Mouse (Mus musculus) lung, embryonic 14.5 days (tissue): ENCODE data around the gene Slc25a17. TPM values are rescaled to one million over a fixed set of nuclear protein-coding genes. Genes with fewer than 3 reads are reported as not detected.
A peak's percentile ranks its signal among the peaks of the same experiment; 100 is the strongest.

Experiments
- ATAC-seq: fragments of 200-750 bp; cut with Nextera tagmentation; 2 replicates; pipeline ENCODE4 v1.8.0; 2017; ENCODE audit warnings: mild to moderate bottlenecking, moderate TSS enrichment, moderate library complexity; ENCODE audit not compliant: insufficient read depth
- DNase-seq: peaks from one replicate; pipeline ENCODE4 v3.0.0-alpha.2; 2015
- H3K27ac ChIP-seq: fragments of 300-500 bp; sonication (generic); 2 replicates; pipeline ENCODE4 v1.5.1; 2014; ENCODE audit warnings: low read depth, mild to moderate bottlenecking, moderate library complexity
- H3K27me3 ChIP-seq: fragments of 300-500 bp; sonication (generic); 2 replicates; pipeline ENCODE4 v1.6.1; 2014; ENCODE audit warnings: low read length, control low read depth; ENCODE audit not compliant: insufficient read depth
- H3K36me3 ChIP-seq: fragments of 300-500 bp; sonication (generic); 2 replicates; pipeline ENCODE4 v1.6.1; 2014; ENCODE audit warnings: control low read depth; ENCODE audit not compliant: insufficient read depth
- H3K4me1 ChIP-seq: fragments of 300-500 bp; sonication (generic); 2 replicates; pipeline ENCODE4 v1.6.1; 2014; ENCODE audit warnings: antibody characterized with exemption, control low read depth; ENCODE audit not compliant: insufficient read depth
- H3K4me2 ChIP-seq: fragments of 300-500 bp; sonication (generic); 2 replicates; pipeline ENCODE4 v1.6.1; 2014; ENCODE audit warnings: mild to moderate bottlenecking
- H3K4me3 ChIP-seq: fragments of 300-500 bp; sonication (generic); 2 replicates; pipeline ENCODE4 v1.5.1; 2014; ENCODE audit warnings: low read depth, low read length
- H3K9ac ChIP-seq: fragments of 300-500 bp; sonication (generic); 2 replicates; pipeline ENCODE4 v1.6.1; 2014
- H3K9me3 ChIP-seq: fragments of 300-500 bp; sonication (generic); 2 replicates; pipeline ENCODE4 v1.6.1; 2016; ENCODE audit warnings: low read depth, low read length, control low read depth
- CTCF ChIP-seq: IDR thresholded peaks from 2 replicates; pipeline ENCODE4 v1.5.1; 2016; ENCODE audit warnings: antibody characterized with exemption, low read depth
- WGBS: fragments of 180-500 bp; shearing (Covaris S2); extraction: QIAGEN DNeasy Blood & Tissue Kit; methylation state at CpG from one replicate; pipeline ENCODE4 v1.1.7; 2014; 5-methylcytosine and 5-hydroxymethylcytosine counted together
- polyA plus RNA-seq: library from polyadenylated mRNA; unstranded; fragments of >200 nt; fragmentation: Nextera tagmentation; extraction: Ambion mirVana; gene quantifications from 2 replicates; pipeline ENCODE4 v1.2.1, GENCODE M21; 2014

Gene Slc25a17
- polyA plus RNA-seq, 1 experiment from 2014 or later: 109 TPM

GRCm38 (mm10) chr15:81304006-81304405, 56.6 kb downstream of the Slc25a17 start:
- H3K4me1 ChIP-seq: no peaks in the 10 kb centered on the region
- no peaks in the 10 kb centered on the region for H3K36me3 ChIP-seq
- no peak overlapping the region for H3K27ac ChIP-seq
- DNase-seq: no peak
- no peaks in the 10 kb centered on the region for H3K27me3 ChIP-seq
- TF ChIP-seq CTCF: no peak
- no peaks in the 10 kb centered on the region for H3K9me3 ChIP-seq
- no peak overlapping the region for H3K4me2 ChIP-seq
- H3K4me3 ChIP-seq: no peak overlapping the region
- ATAC-seq: no peak
- WGBS: 86% methylated on average over 7 of the region's 7 CpGs
- H3K9ac ChIP-seq: no peak overlapping the region

GRCm38 (mm10) chr15:81302151-81302808, 58.3 kb downstream of the Slc25a17 start:
- ATAC-seq (no peak), DNase-seq (peak; percentile 82)
- Histone ChIP-seq H3K4me2 (no peak overlapping the region), H3K36me3 (no peaks in the 10 kb centered on the region), H3K27me3 (no peaks in the 10 kb centered on the region), H3K27ac (no peak overlapping the region), H3K4me3 (no peak overlapping the region), H3K9me3 (no peaks in the 10 kb centered on the region), H3K9ac (no peak overlapping the region), H3K4me1 (no peaks in the 10 kb centered on the region)
- WGBS: 54% methylated on average over 13 of the region's 13 CpGs
- peak; percentile 63 for TF ChIP-seq CTCF

- no peak overlapping the region for H3K9ac ChIP-seq
- ATAC-seq (no peak), DNase-seq (peak; percentile 15)
- H3K27me3 ChIP-seq: no peaks in the 10 kb centered on the region
- no peak overlapping the region for H3K4me2 ChIP-seq
- H3K4me1 ChIP-seq: no peaks in the 10 kb centered on the region
- H3K36me3 ChIP-seq: no peaks in the 10 kb centered on the region
- no peak for TF ChIP-seq CTCF
- H3K27ac ChIP-seq: no peak overlapping the region
- no peaks in the 10 kb centered on the region for H3K9me3 ChIP-seq
- 67% methylated on average over 16 of the region's 16 CpGs for WGBS
- H3K4me3 ChIP-seq: no peak overlapping the region
Measured at GRCm38 (mm10) chr15:81301193-81302070, 59.2 kb downstream of the Slc25a17 start.

GRCm38 (mm10) chr15:81300520-81301069, 60.0 kb downstream of the Slc25a17 start:
- 66% methylated on average over 3 of the region's 3 CpGs for WGBS
- no peak for TF ChIP-seq CTCF
- H3K9me3 ChIP-seq: no peaks in the 10 kb centered on the region
- H3K27ac ChIP-seq: no peak overlapping the region
- no peaks in the 10 kb centered on the region for H3K36me3 ChIP-seq
- no peak overlapping the region for H3K4me3 ChIP-seq
- no peak overlapping the region for H3K4me2 ChIP-seq
- H3K4me1 ChIP-seq: no peaks in the 10 kb centered on the region
- H3K27me3 ChIP-seq: no peaks in the 10 kb centered on the region
- DNase-seq (no peak), ATAC-seq (no peak)
- no peak overlapping the region for H3K9ac ChIP-seq

GRCm38 (mm10) chr15:81299549-81299948, 61.1 kb downstream of the Slc25a17 start:
- no peaks in the 10 kb centered on the region for H3K9me3 ChIP-seq
- WGBS: 82% methylated on average over 4 of the region's 4 CpGs

GRCm38 (mm10) chr15:81298213-81298612, 62.4 kb downstream of the Slc25a17 start:
- H3K9me3 ChIP-seq: no peaks in the 10 kb centered on the region
- DNase-seq (no peak), ATAC-seq (no peak)
- H3K27ac ChIP-seq: no peak overlapping the region
- no peak overlapping the region for H3K9ac ChIP-seq
- no peaks in the 10 kb centered on the region for H3K36me3 ChIP-seq
- 73% methylated on average over 6 of the region's 6 CpGs for WGBS
- H3K27me3 ChIP-seq: no peaks in the 10 kb centered on the region
- TF ChIP-seq CTCF: no peak
- H3K4me3 ChIP-seq: no peak overlapping the region
- H3K4me2 ChIP-seq: no peak overlapping the region
- H3K4me1 ChIP-seq: no peaks in the 10 kb centered on the region

More at GRCm38 (mm10) chr15:81299549-81299948, 61.1 kb downstream of the Slc25a17 start:
- Histone ChIP-seq H3K4me1 (no peaks in the 10 kb centered on the region), H3K4me2 (no peak overlapping the region), H3K9ac (no peak overlapping the region), H3K27ac (no peak overlapping the region), H3K36me3 (no peaks in the 10 kb centered on the region), H3K4me3 (no peak overlapping the region), H3K27me3 (no peaks in the 10 kb centered on the region)
- ATAC-seq: no peak
- DNase-seq: no peak
- no peak for TF ChIP-seq CTCF

GRCm38 (mm10) chr15:81297543-81297942, 63.1 kb downstream of the Slc25a17 start:
- DNase-seq (peak; percentile 25), ATAC-seq (no peak)
- H3K4me2 ChIP-seq: no peak overlapping the region
- H3K9me3 ChIP-seq: no peaks in the 10 kb centered on the region
- WGBS: 76% methylated on average over 3 of the region's 3 CpGs
- no peaks in the 10 kb centered on the region for H3K36me3 ChIP-seq
- TF ChIP-seq CTCF: no peak
- no peaks in the 10 kb centered on the region for H3K4me1 ChIP-seq
- no peaks in the 10 kb centered on the region for H3K27me3 ChIP-seq
- no peak overlapping the region for H3K27ac ChIP-seq
- H3K9ac ChIP-seq: no peak overlapping the region
- no peak overlapping the region for H3K4me3 ChIP-seq
